Comparison of ENCODE assay signal across 8 mouse cellular contexts in the genomic region with DNA sequence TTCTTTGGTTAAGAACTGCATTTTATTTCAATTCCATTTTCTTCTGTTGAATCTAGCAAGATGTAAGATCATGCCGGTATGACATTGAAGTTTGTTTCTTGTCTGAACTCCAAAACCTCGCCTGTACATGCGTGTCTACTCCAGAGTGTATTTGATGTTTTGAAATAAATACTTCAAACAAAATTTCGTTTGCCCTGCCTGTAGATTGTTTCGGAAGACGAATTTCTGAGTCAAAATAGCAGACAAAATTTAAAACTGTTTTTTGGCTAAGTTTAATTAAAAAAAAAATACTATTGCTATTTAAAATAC. TPM values are rescaled to one million over a fixed set of nuclear protein-coding genes. Genes with fewer than 3 reads are reported as not detected.
DNase-seq lines count a peak whose midpoint lies in the region; ATAC-seq and TF ChIP-seq lines count a peak whose summit lies in the region.

No protein-coding gene starts in this region.

- no peak for TF ChIP-seq EP300 in stomach, postnatal 0 days (optimal IDR thresholded peaks at IDR 0.05)

- no peak for ATAC-seq in limb, embryonic 15.5 days (ENCODE audit: insufficient number of reproducible peaks, low FRiP score, low TSS enrichment, low read depth)
- ATAC-seq in stomach, postnatal 0 days (ENCODE audit: low FRiP score, low TSS enrichment) = no peak

- WGBS in spleen, adult 2 months = under 1% methylated on average over 6 of the region's 6 CpGs
- WGBS in limb, embryonic 15.5 days = under 1% methylated on average over 6 of the region's 6 CpGs
- WGBS in stomach, postnatal 0 days = under 1% methylated on average over 6 of the region's 6 CpGs

- no peaks in the 10 kb centered on the region for H3K4me1 ChIP-seq in spleen, adult 2 months (ENCODE audit: control insufficient read depth, insufficient read depth, insufficient read length)
- peaks cover 2% of the 10 kb centered on the region; the same call in 1 of the 2 replicates for H3K4me1 ChIP-seq in limb, embryonic 15.5 days
- no peaks in the 10 kb centered on the region for H3K4me1 ChIP-seq in stomach, postnatal 0 days (replicated peaks; ENCODE audit: control insufficient read depth, insufficient read depth)

- peak overlapping the region; percentile 77 for H3K4me2 ChIP-seq in limb, embryonic 15.5 days
- peak overlapping the region; percentile 69 for H3K4me2 ChIP-seq in stomach, postnatal 0 days (replicated peaks; ENCODE audit: low read depth)

- peak overlapping the region; percentile 78 for H3K4me3 ChIP-seq in gastrocnemius, adult 2 months
- H3K4me3 ChIP-seq in spleen, adult 2 months (ENCODE audit: extremely low read depth, insufficient read depth, insufficient read length) = peak overlapping the region; percentile 44; the same call in 1 of the 2 replicates
- H3K4me3 ChIP-seq in limb, embryonic 15.5 days = peak overlapping the region; percentile 51
- H3K4me3 ChIP-seq in stomach, postnatal 0 days (ENCODE audit: low read depth, low read length) = peak overlapping the region; percentile 54

- H3K27ac ChIP-seq in gastrocnemius, adult 2 months = peak overlapping the region; percentile 70
- no peak overlapping the region for H3K27ac ChIP-seq in spleen, adult 2 months (ENCODE audit: insufficient read depth, low read length)
- H3K27ac ChIP-seq in limb, embryonic 15.5 days = 0 out of 2 replicates have a peak overlapping the region, but pooled peaks have one; percentile 88
- no peak overlapping the region for H3K27ac ChIP-seq in stomach, postnatal 0 days (replicated peaks)

- no peak for DNase-seq in gastrocnemius, adult 2 months
- DNase-seq in gastrocnemius, adult 18-20 months (ENCODE audit: low spot score) = no peak
- no peak for DNase-seq in spleen, adult 2 months (ENCODE audit: low read depth in 1 of 2, low spot score in 2 of 2)
- no peak for DNase-seq in spleen, postnatal 36 days (ENCODE audit: low spot score in 2 of 2)
- DNase-seq in stomach, postnatal 0 days (ENCODE audit: low spot score) = no peak
- DNase-seq in right cerebral cortex, postnatal 4 days = no peak
- DNase-seq in left cerebral cortex, adult 18-20 months (ENCODE audit: low spot score in 2 of 2) = no peak

- TF ChIP-seq CTCF in gastrocnemius, adult 2 months (IDR thresholded peaks at IDR 0.05) = no peak
- no peak for TF ChIP-seq CTCF in spleen, adult 2 months (IDR thresholded peaks at IDR 0.05; ENCODE audit: extremely low read depth, insufficient read depth, insufficient read length, insufficient replicate concordance)
- TF ChIP-seq CTCF in stomach, postnatal 0 days (IDR thresholded peaks at IDR 0.05; ENCODE audit: low read depth) = no peak

- intact Hi-C loops in gastrocnemius, adult 2 months (cut with DNase I) = loop anchor here (2.0 to 10.0 kb wide), 3 partner anchors 81 to 1573 kb away; a partner anchor contains a TSS

- H3K36me3 ChIP-seq in spleen, adult 2 months (ENCODE audit: control insufficient read depth, insufficient read depth, low read length) = no peaks in the 10 kb centered on the region
- H3K36me3 ChIP-seq in limb, embryonic 15.5 days = no peaks in the 10 kb centered on the region
- no peaks in the 10 kb centered on the region for H3K36me3 ChIP-seq in stomach, postnatal 0 days (ENCODE audit: control insufficient read depth, insufficient read depth, low read length)

- no peak overlapping the region for H3K9ac ChIP-seq in limb, embryonic 15.5 days
- H3K9ac ChIP-seq in stomach, postnatal 0 days (ENCODE audit: low read length) = no peak overlapping the region

- no peaks in the 10 kb centered on the region for H3K27me3 ChIP-seq in spleen, adult 2 months (ENCODE audit: control insufficient read depth, insufficient read depth, low read length)
- no peaks in the 10 kb centered on the region for H3K27me3 ChIP-seq in limb, embryonic 15.5 days
- H3K27me3 ChIP-seq in stomach, postnatal 0 days (ENCODE audit: control insufficient read depth, insufficient read depth, low read length) = no peaks in the 10 kb centered on the region

- H3K9me3 ChIP-seq in limb, embryonic 15.5 days = no peaks in the 10 kb centered on the region
- no peaks in the 10 kb centered on the region for H3K9me3 ChIP-seq in stomach, postnatal 0 days (ENCODE audit: control insufficient read depth, low read length)

- no peak for TF ChIP-seq POLR2A in spleen, adult 2 months (IDR thresholded peaks at IDR 0.05; ENCODE audit: low read depth, low read length)

RNA-seq across cellular contexts. Expression of a gene that starts 12.6 kb away (rescaled TPM):
- 100 to 1,000 TPM; 131 to 139 TPM for total RNA-seq in gastrocnemius, adult 2 months (2021)
- 100 to 1,000 TPM; 149 to 163 TPM for total RNA-seq in gastrocnemius, adult 18-20 months (2021)
- polyA plus RNA-seq in spleen, adult 2 months (2012; rRNA removed) = 26.5 and 53.6 TPM in 2 replicates
- 4.8 and 6.3 TPM in 2 replicates for polyA plus RNA-seq in limb, embryonic 15.5 days (2015; fragmentation: Nextera tagmentation; extraction: Ambion mirVana)
- 13.7 and 18.3 TPM in 2 replicates for polyA plus RNA-seq in stomach, postnatal 0 days (2015; fragmentation: Nextera tagmentation; extraction: Ambion mirVana)
- 100 to 1,000 TPM; 329 to 333 TPM for total RNA-seq in left cerebral cortex, adult 18-20 months (2021)

RNA-seq across cellular contexts. Expression of a gene that starts 15.5 kb away (rescaled TPM):
- total RNA-seq in gastrocnemius, adult 2 months (2021) = 1 to 10 TPM in 1 of 2 experiments, not detected in 1; 2.0 TPM
- total RNA-seq in gastrocnemius, adult 18-20 months (2021) = 1 to 10 TPM in 1 of 2 experiments, under 1 TPM in 1; 0.73 to 1.9 TPM
- polyA plus RNA-seq in spleen, adult 2 months (2012; rRNA removed) = 733 and 772 TPM in 2 replicates
- 4.1 and 7.5 TPM in 2 replicates for polyA plus RNA-seq in limb, embryonic 15.5 days (2015; fragmentation: Nextera tagmentation; extraction: Ambion mirVana)
- 4.5 and 8.9 TPM in 2 replicates for polyA plus RNA-seq in stomach, postnatal 0 days (2015; fragmentation: Nextera tagmentation; extraction: Ambion mirVana)
- total RNA-seq in left cerebral cortex, adult 18-20 months (2021) = 1 to 10 TPM; 1.5 to 3.4 TPM

RNA-seq across cellular contexts. Expression of a gene that starts 17.0 kb away (rescaled TPM):
- total RNA-seq in gastrocnemius, adult 2 months (2021) = not detected
- total RNA-seq in gastrocnemius, adult 18-20 months (2021) = under 1 TPM; 0.55 to 0.57 TPM
- 34.4 and 52.1 TPM in 2 replicates for polyA plus RNA-seq in spleen, adult 2 months (2012; rRNA removed)
- 3.4 and 5.4 TPM in 2 replicates for polyA plus RNA-seq in limb, embryonic 15.5 days (2015; fragmentation: Nextera tagmentation; extraction: Ambion mirVana)
- polyA plus RNA-seq in stomach, postnatal 0 days (2015; fragmentation: Nextera tagmentation; extraction: Ambion mirVana) = 2.3 and 3.4 TPM in 2 replicates
- total RNA-seq in left cerebral cortex, adult 18-20 months (2021) = 1 to 10 TPM; 3.1 to 3.5 TPM

RNA-seq across cellular contexts. Expression of a gene that starts 24.9 kb away (rescaled TPM):
- total RNA-seq in gastrocnemius, adult 2 months (2021) = 1 to 10 TPM in 1 of 2 experiments, under 1 TPM in 1; 0.94 to 1.0 TPM
- 1 to 10 TPM; 1.0 to 1.1 TPM for total RNA-seq in gastrocnemius, adult 18-20 months (2021)
- 4.9 and 8.4 TPM in 2 replicates for polyA plus RNA-seq in spleen, adult 2 months (2012; rRNA removed)
- polyA plus RNA-seq in limb, embryonic 15.5 days (2015; fragmentation: Nextera tagmentation; extraction: Ambion mirVana) = 0.77 and 0.83 TPM in 2 replicates
- polyA plus RNA-seq in stomach, postnatal 0 days (2015; fragmentation: Nextera tagmentation; extraction: Ambion mirVana) = 0.30 and 0.62 TPM in 2 replicates
- total RNA-seq in left cerebral cortex, adult 18-20 months (2021) = under 1 TPM; 0.54 to 0.67 TPM

RNA-seq across cellular contexts. Expression of a gene that starts 25.6 kb away (rescaled TPM):
- total RNA-seq in gastrocnemius, adult 2 months (2021) = 1 to 10 TPM; 2.9 to 4.0 TPM
- total RNA-seq in gastrocnemius, adult 18-20 months (2021) = 1 to 10 TPM; 3.0 to 4.8 TPM
- polyA plus RNA-seq in spleen, adult 2 months (2012; rRNA removed) = 10.2 and 16.1 TPM in 2 replicates
- 1.1 TPM in 1 of 2 replicates, not detected in the other for polyA plus RNA-seq in limb, embryonic 15.5 days (2015; fragmentation: Nextera tagmentation; extraction: Ambion mirVana)
- 0.51 and 0.78 TPM in 2 replicates for polyA plus RNA-seq in stomach, postnatal 0 days (2015; fragmentation: Nextera tagmentation; extraction: Ambion mirVana)
- 10 to 100 TPM; 16.3 to 17.0 TPM for total RNA-seq in left cerebral cortex, adult 18-20 months (2021)

Comparison
In these comparisons a context has a peak if more than half of its experiments do, and no peak if none do; other contexts are left out.
1. H3K27ac ChIP-seq: peak in gastrocnemius, adult 2 months (single experiment) and limb, embryonic 15.5 days (single experiment); none in spleen, adult 2 months (single experiment) and stomach, postnatal 0 days (single experiment).
2. Peak in every context shown above with its lines, with median percentiles within 50 percentile points of each other: H3K4me3 ChIP-seq.